Mouse (Mus musculus) midbrain, postnatal 0 days (tissue): ENCODE measurements around the gene Kiss1. TPM values are rescaled to one million over a fixed set of nuclear protein-coding genes. Genes with fewer than 3 reads are reported as not detected.

Experiments used
- ATAC-seq: fragments of 200-750 bp; cut with Nextera tagmentation; 2 replicates; pipeline ENCODE4 v1.8.0; 2017; ENCODE audit warnings: moderate number of reproducible peaks, mild to moderate bottlenecking, moderate TSS enrichment, moderate library complexity; ENCODE audit not compliant: low FRiP score
- DNase-seq: peaks from one replicate; pipeline ENCODE4 v3.0.0-alpha.2; 2015; ENCODE audit warnings: low spot score
- H3K27ac ChIP-seq: fragments of 300-500 bp; sonication (generic); 2 replicates; pipeline ENCODE4 v1.5.1; 2014; ENCODE audit warnings: low read depth, mild to moderate bottlenecking, low read length, mixed read lengths
- H3K27me3 ChIP-seq: fragments of 300-500 bp; sonication (generic); 2 replicates; pipeline ENCODE4 v1.6.1; 2014; ENCODE audit warnings: low read length, control low read depth, mixed read lengths; ENCODE audit not compliant: insufficient read depth
- H3K36me3 ChIP-seq: fragments of 300-500 bp; sonication (generic); 2 replicates; pipeline ENCODE4 v1.6.1; 2014; ENCODE audit warnings: low read length, control low read depth, mixed read lengths; ENCODE audit not compliant: insufficient read depth
- H3K4me1 ChIP-seq: fragments of 300-500 bp; sonication (generic); 2 replicates; pipeline ENCODE4 v1.6.1; 2014; ENCODE audit warnings: mild to moderate bottlenecking, control low read depth, antibody characterized with exemption, low read length, mixed read lengths; ENCODE audit not compliant: insufficient read depth
- H3K4me2 ChIP-seq: fragments of 300-500 bp; sonication (generic); 2 replicates; pipeline ENCODE4 v1.6.1; 2014; ENCODE audit warnings: low read depth, mild to moderate bottlenecking, low read length, mixed read lengths; ENCODE audit not compliant: poor library complexity, severe bottlenecking
- H3K4me3 ChIP-seq: fragments of 300-500 bp; sonication (generic); 2 replicates; pipeline ENCODE4 v1.5.1; 2014; ENCODE audit warnings: low read depth, mild to moderate bottlenecking, low read length, moderate library complexity
- H3K9ac ChIP-seq: fragments of 300-500 bp; sonication (generic); replicated peaks from 2 replicates; pipeline ENCODE4 v1.6.1; 2014; ENCODE audit warnings: mild to moderate bottlenecking, low read length, moderate library complexity, mixed read lengths; ENCODE audit not compliant: poor library complexity, severe bottlenecking
- H3K9me3 ChIP-seq: fragments of 300-500 bp; sonication (generic); 2 replicates; pipeline ENCODE4 v1.6.1; 2016; ENCODE audit warnings: low read length, control low read depth
- CTCF ChIP-seq: IDR thresholded peaks from 2 replicates; pipeline ENCODE4 v1.5.1; 2016; ENCODE audit warnings: antibody characterized with exemption, mild to moderate bottlenecking
- WGBS: fragments of 180-500 bp; shearing (Covaris S2); extraction: QIAGEN DNeasy Blood & Tissue Kit; methylation state at CpG from one replicate; pipeline ENCODE4 v1.1.7; 2014; 5-methylcytosine and 5-hydroxymethylcytosine counted together
- polyA plus RNA-seq: library from polyadenylated mRNA; unstranded; fragments of >200 nt; fragmentation: Nextera tagmentation; extraction: Ambion mirVana; gene quantifications from 2 replicates; pipeline ENCODE4 v1.2.1, GENCODE M21; 2015
- total RNA-seq: library from RNA; depleted of rRNA; stranded (reverse); fragments of >200 nt; gene quantifications from 2 replicates; pipeline ENCODE4 v1.2.3, GENCODE M21; 2014; rRNA removed

The Kiss1 gene
- total and polyA plus RNA-seq, 2 experiments from 2014 or later: 2.6 TPM; not detected in 1

GRCm38 (mm10) chr1:133375696-133376346 lies 54.1 kb downstream of the Kiss1 start:
- Histone ChIP-seq H3K4me3 (no peak overlapping the region), H3K27me3 (no peaks in the 10 kb centered on the region), H3K9me3 (no peaks in the 10 kb centered on the region), H3K4me1 (no peaks in the 10 kb centered on the region), H3K36me3 (peaks cover 11% of the 10 kb centered on the region; the same call in 1 of the 2 replicates), H3K27ac (no peak overlapping the region), H3K9ac (no peak overlapping the region), H3K4me2 (no peak overlapping the region)
- no peak for TF ChIP-seq CTCF
- ATAC-seq (0 out of 2 replicates have a peak, but pooled peaks have one; percentile 42), DNase-seq (no peak)
- WGBS: 69% methylated on average over 10 of the region's 10 CpGs

GRCm38 (mm10) chr1:133377547-133377946 lies 55.9 kb downstream of the Kiss1 start:
- WGBS: 85% methylated on average over 5 of the region's 5 CpGs
- no peak overlapping the region for H3K4me2 ChIP-seq
- H3K4me3 ChIP-seq: no peak overlapping the region
- no peaks in the 10 kb centered on the region for H3K9me3 ChIP-seq
- H3K36me3 ChIP-seq: peaks cover 10% of the 10 kb centered on the region; the same call in 1 of the 2 replicates
- DNase-seq (no peak), ATAC-seq (no peak)
- no peak overlapping the region for H3K9ac ChIP-seq
- no peak for TF ChIP-seq CTCF
- no peak overlapping the region for H3K27ac ChIP-seq
- no peaks in the 10 kb centered on the region for H3K4me1 ChIP-seq
- no peaks in the 10 kb centered on the region for H3K27me3 ChIP-seq

Other genes starting within 250 kb of the Kiss1 start
- 42.3 and 45.3 TPM in 2 replicates for gene Ppp1r15b, start 190.7 kb upstream of the Kiss1 start, total RNA-seq
- gene Ppp1r15b, start 190.7 kb upstream of the Kiss1 start, polyA plus RNA-seq: 16.9 and 17.5 TPM in 2 replicates
- gene Plekha6, start 157.7 kb upstream of the Kiss1 start, total RNA-seq: 49.3 and 52.2 TPM in 2 replicates
- 9.4 and 11.9 TPM in 2 replicates for gene Plekha6, start 157.7 kb upstream of the Kiss1 start, polyA plus RNA-seq
- not detected in 2 replicates for gene Golt1a, start 12.1 kb upstream of the Kiss1 start, total RNA-seq
- gene Golt1a, start 12.1 kb upstream of the Kiss1 start, polyA plus RNA-seq: not detected in 2 replicates
- gene Ren1, start 28.6 kb downstream of the Kiss1 start, total RNA-seq: 0.14 TPM in 1 of 2 replicates, not detected in the other
- gene Ren1, start 28.6 kb downstream of the Kiss1 start, polyA plus RNA-seq: 0.23 TPM in 1 of 2 replicates, not detected in the other
- 49.8 and 52.0 TPM in 2 replicates for gene Etnk2, start 41.7 kb downstream of the Kiss1 start, total RNA-seq
- 34.5 and 37.2 TPM in 2 replicates for gene Etnk2, start 41.7 kb downstream of the Kiss1 start, polyA plus RNA-seq
- gene Sox13, start 102.5 kb downstream of the Kiss1 start, total RNA-seq: 16.5 and 17.3 TPM in 2 replicates
- gene Sox13, start 102.5 kb downstream of the Kiss1 start, polyA plus RNA-seq: 3.3 and 4.7 TPM in 2 replicates